Mouse (Mus musculus): ENCODE results near the gene Fsd1l. TPM values are rescaled to one million over a fixed set of nuclear protein-coding genes. Genes with fewer than 3 reads are reported as not detected.

The Fsd1l gene
- polyA plus RNA-seq, 1 experiment: 7.5 TPM

DNA sequence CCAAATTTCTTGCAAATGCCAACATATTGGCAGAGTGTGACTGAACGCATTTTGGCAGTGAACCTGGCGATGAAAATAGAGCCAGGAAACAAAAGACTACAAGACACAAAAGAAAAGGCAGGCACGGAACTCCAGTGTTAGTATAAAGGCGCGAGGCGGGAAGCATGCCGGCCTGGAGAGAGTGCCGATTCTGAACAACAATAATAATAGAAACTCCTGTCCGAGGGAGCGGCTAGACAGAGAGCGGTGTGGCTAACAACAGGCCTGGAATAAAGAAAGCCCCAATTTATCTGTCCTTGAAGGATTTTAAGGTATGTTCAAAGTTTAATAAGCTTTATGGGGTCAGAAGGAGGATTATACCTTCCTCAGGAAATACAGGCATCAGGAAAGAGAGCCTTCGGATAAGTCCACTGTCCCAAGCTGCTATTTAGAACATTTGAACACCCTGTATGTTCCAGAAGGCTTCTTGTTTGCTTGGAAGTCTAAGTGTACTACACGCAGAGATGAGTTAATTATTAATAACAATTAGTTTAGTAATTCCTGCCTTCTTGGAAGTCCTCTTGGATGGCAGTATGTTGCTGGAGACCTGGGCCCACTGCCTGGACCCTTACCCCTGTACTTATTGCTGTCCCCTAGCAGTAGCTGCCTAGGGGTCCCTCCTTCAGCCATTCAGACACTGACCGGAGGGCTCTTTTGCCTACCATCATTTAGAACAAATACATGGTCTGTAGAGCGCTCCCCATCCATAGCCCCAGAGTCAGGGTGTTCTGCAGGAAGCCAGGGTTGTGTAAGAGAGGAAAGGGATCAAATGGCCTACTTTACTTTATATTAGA is 35.0 kb upstream of the Fsd1l start:
- H3K36me3 ChIP-seq (ENCODE audit: control insufficient read depth, insufficient read depth, low read length, poor library complexity, severe bottlenecking): no peaks in the 10 kb centered on the region
- H3K9me3 ChIP-seq (replicated peaks; ENCODE audit: control insufficient read depth, insufficient read depth, low read length, poor library complexity, severe bottlenecking): no peaks in the 10 kb centered on the region
- TF ChIP-seq CTCF (IDR thresholded peaks at IDR 0.05; ENCODE audit: low read depth, low read length) (no peak), POLR2A (IDR thresholded peaks at IDR 0.05; ENCODE audit: insufficient read depth, low read length) (no peak), EP300 (IDR thresholded peaks at IDR 0.05; ENCODE audit: insufficient read depth, low read depth, low read length) (no peak)
- no peak overlapping the region for H3K4me3 ChIP-seq (ENCODE audit: low read depth, low read length)
- no peaks in the 10 kb centered on the region for H3K4me1 ChIP-seq (ENCODE audit: control insufficient read depth, insufficient read depth, low read length)
- H3K27me3 ChIP-seq (ENCODE audit: control insufficient read depth, insufficient read depth, low read length, poor library complexity, severe bottlenecking): no peaks in the 10 kb centered on the region; the same call in 1 of the 2 replicates
- no peak overlapping the region for H3K27ac ChIP-seq (ENCODE audit: insufficient read depth, low read length)
- no peak overlapping the region for H3K9ac ChIP-seq (ENCODE audit: low read depth, poor library complexity, severe bottlenecking)

DNA sequence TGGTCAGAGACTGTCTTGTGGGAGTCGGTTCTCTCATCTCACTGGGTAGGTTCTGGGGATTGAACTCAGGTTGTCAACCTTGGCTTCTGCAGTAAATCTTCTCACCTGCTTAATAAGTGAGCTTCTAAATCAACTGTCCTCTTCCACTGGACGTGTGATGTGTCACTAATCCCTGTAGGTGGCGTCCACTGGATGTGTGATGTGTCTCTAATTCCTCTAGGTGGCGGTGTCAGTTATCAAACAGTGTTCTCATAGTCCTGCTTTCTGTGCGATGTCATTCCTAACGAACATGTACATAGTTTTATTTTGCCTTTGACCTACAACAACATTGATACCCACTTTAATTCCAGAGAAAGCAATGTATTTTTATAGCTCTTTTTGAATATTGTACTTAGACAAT is 30.8 kb upstream of the Fsd1l start:
- H3K36me3 ChIP-seq (ENCODE audit: control insufficient read depth, insufficient read depth, low read length, poor library complexity, severe bottlenecking): no peaks in the 10 kb centered on the region
- H3K9ac ChIP-seq (ENCODE audit: low read depth, poor library complexity, severe bottlenecking): no peak overlapping the region
- no peak overlapping the region for H3K4me3 ChIP-seq (ENCODE audit: low read depth, low read length)
- H3K27ac ChIP-seq (ENCODE audit: insufficient read depth, low read length): no peak overlapping the region
- no peaks in the 10 kb centered on the region; the same call in 1 of the 2 replicates for H3K27me3 ChIP-seq (ENCODE audit: control insufficient read depth, insufficient read depth, low read length, poor library complexity, severe bottlenecking)
- no peaks in the 10 kb centered on the region for H3K4me1 ChIP-seq (ENCODE audit: control insufficient read depth, insufficient read depth, low read length)
- no peaks in the 10 kb centered on the region for H3K9me3 ChIP-seq (replicated peaks; ENCODE audit: control insufficient read depth, insufficient read depth, low read length, poor library complexity, severe bottlenecking)
- no peak for TF ChIP-seq POLR2A (IDR thresholded peaks at IDR 0.05; ENCODE audit: insufficient read depth, low read length)
- TF ChIP-seq CTCF (IDR thresholded peaks at IDR 0.05; ENCODE audit: low read depth, low read length): peak; percentile 43

DNA sequence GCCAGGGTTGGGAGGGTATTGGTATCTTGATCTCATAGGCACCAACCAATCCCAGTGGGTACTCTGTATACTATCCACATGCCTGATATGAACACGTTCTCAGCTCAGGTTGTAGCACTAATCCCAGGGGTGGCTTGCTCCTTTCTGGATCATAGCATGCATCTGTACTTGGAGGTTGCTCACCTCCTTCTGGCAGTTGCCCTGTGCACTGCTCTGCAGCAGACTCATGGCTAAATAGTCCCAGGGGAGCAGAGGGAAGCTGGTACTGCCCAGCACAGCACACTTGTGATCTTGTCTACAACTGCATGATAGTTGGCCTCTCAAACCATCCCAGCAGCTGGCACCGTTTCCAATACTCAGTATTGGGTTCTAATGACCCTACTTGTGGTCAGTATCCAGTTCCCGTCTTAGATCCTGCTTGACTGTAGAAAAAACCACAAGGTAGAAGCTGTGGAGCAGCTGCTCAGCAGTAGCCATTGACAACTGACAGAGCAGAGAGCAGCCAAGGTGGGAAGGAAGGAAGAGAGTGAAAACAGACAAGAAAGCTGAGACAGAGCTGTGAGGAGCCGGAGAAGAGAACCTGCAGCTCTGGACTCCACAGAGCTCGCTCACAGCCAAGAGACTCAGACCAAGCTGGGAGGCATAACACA is 16.6 kb upstream of the Fsd1l start:
- Histone ChIP-seq H3K27ac (ENCODE audit: insufficient read depth, low read length) (no peak overlapping the region), H3K9ac (ENCODE audit: low read depth, poor library complexity, severe bottlenecking) (no peak overlapping the region), H3K27me3 (ENCODE audit: control insufficient read depth, insufficient read depth, low read length, poor library complexity, severe bottlenecking) (no peaks in the 10 kb centered on the region), H3K4me3 (ENCODE audit: low read depth, low read length) (no peak overlapping the region), H3K36me3 (ENCODE audit: control insufficient read depth, insufficient read depth, low read length, poor library complexity, severe bottlenecking) (no peaks in the 10 kb centered on the region), H3K4me1 (ENCODE audit: control insufficient read depth, insufficient read depth, low read length) (peaks cover 1% of the 10 kb centered on the region), H3K9me3 (replicated peaks; ENCODE audit: control insufficient read depth, insufficient read depth, low read length, poor library complexity, severe bottlenecking) (no peaks in the 10 kb centered on the region)
- no peak for TF ChIP-seq EP300 (IDR thresholded peaks at IDR 0.05; ENCODE audit: insufficient read depth, low read depth, low read length)
- no peak for TF ChIP-seq POLR2A (IDR thresholded peaks at IDR 0.05; ENCODE audit: insufficient read depth, low read length)
- TF ChIP-seq CTCF (IDR thresholded peaks at IDR 0.05; ENCODE audit: low read depth, low read length): no peak

DNA sequence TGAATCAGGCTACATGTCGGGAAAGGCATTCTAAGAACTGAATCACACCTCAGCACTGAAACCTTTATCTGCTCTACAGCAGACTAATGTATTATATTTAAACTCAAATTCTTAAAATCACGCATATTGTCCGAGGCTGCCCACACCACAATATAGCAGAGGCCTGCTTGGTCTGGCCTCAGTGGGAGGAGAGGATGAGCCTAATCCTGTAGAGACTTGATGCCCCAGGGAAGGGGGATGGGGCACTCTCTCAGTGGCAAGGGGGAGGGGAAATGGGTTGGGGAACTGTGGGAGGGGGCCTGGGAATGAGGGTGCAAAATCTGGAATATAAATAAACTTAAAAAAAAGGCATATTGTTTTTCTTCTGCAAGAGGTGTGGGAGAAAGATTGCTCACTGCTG is 13.3 kb upstream of the Fsd1l start:
- no peaks in the 10 kb centered on the region for H3K27me3 ChIP-seq (ENCODE audit: control insufficient read depth, insufficient read depth, low read length, poor library complexity, severe bottlenecking)
- no peak for TF ChIP-seq EP300 (IDR thresholded peaks at IDR 0.05; ENCODE audit: insufficient read depth, low read depth, low read length)
- TF ChIP-seq CTCF (IDR thresholded peaks at IDR 0.05; ENCODE audit: low read depth, low read length): no peak
- TF ChIP-seq POLR2A (IDR thresholded peaks at IDR 0.05; ENCODE audit: insufficient read depth, low read length): no peak
- H3K27ac ChIP-seq (ENCODE audit: insufficient read depth, low read length): no peak overlapping the region
- H3K4me1 ChIP-seq (ENCODE audit: control insufficient read depth, insufficient read depth, low read length): peaks cover 1% of the 10 kb centered on the region
- no peaks in the 10 kb centered on the region for H3K36me3 ChIP-seq (ENCODE audit: control insufficient read depth, insufficient read depth, low read length, poor library complexity, severe bottlenecking)
- H3K4me3 ChIP-seq (ENCODE audit: low read depth, low read length): no peak overlapping the region
- no peaks in the 10 kb centered on the region for H3K9me3 ChIP-seq (replicated peaks; ENCODE audit: control insufficient read depth, insufficient read depth, low read length, poor library complexity, severe bottlenecking)
- H3K9ac ChIP-seq (ENCODE audit: low read depth, poor library complexity, severe bottlenecking): no peak overlapping the region

DNA sequence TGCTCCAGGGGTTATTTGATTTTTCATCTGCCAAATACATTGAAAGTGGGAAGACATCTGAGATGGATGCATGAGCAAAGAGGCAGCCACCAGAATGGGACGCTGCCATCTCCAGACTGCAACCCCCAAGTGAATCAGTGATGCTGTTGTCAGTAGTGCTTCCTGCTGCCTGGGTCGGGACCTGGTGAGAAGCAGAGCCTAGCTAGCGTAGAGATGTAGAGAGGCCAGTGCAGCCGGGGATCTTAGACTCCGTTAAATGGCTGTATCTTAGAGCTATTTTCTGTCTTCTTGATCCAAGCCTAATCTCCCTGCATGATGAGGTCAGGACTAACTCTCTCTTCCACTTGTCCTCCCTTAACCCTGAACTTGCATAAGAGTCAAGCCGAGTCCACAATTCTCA is 11.2 kb upstream of the Fsd1l start:
- H3K4me3 ChIP-seq (ENCODE audit: low read depth, low read length): no peak overlapping the region
- no peaks in the 10 kb centered on the region for H3K27me3 ChIP-seq (ENCODE audit: control insufficient read depth, insufficient read depth, low read length, poor library complexity, severe bottlenecking)
- no peak overlapping the region for H3K27ac ChIP-seq (ENCODE audit: insufficient read depth, low read length)
- H3K4me1 ChIP-seq (ENCODE audit: control insufficient read depth, insufficient read depth, low read length): peaks cover 1% of the 10 kb centered on the region
- no peaks in the 10 kb centered on the region for H3K9me3 ChIP-seq (replicated peaks; ENCODE audit: control insufficient read depth, insufficient read depth, low read length, poor library complexity, severe bottlenecking)
- no peak overlapping the region for H3K9ac ChIP-seq (ENCODE audit: low read depth, poor library complexity, severe bottlenecking)
- no peak for TF ChIP-seq POLR2A (IDR thresholded peaks at IDR 0.05; ENCODE audit: insufficient read depth, low read length)
- TF ChIP-seq EP300 (IDR thresholded peaks at IDR 0.05; ENCODE audit: insufficient read depth, low read depth, low read length): no peak
- no peak for TF ChIP-seq CTCF (IDR thresholded peaks at IDR 0.05; ENCODE audit: low read depth, low read length)
- H3K36me3 ChIP-seq (ENCODE audit: control insufficient read depth, insufficient read depth, low read length, poor library complexity, severe bottlenecking): no peaks in the 10 kb centered on the region

DNA sequence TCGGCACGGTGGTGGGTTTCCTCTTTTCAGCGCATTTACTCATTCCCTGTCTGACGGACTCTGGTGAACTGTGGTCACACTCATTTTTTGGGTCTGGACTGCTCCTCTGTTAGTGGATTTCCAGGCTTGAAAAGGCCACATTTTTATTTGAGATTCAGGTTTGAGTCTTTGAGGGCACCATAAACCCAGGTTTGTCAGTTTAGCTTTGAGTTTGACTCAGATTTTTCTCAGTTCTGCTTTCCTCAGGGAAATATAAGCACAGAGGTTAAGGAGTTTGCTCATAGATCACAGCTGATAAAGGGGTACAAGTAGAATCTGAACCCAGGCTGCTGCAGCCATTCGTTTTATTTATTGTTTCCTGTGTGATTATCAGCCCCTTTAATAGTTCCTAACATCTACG is 10.2 kb upstream of the Fsd1l start:
- Histone ChIP-seq H3K4me1 (ENCODE audit: control insufficient read depth, insufficient read depth, low read length) (peaks cover 1% of the 10 kb centered on the region), H3K9ac (ENCODE audit: low read depth, poor library complexity, severe bottlenecking) (no peak overlapping the region), H3K9me3 (replicated peaks; ENCODE audit: control insufficient read depth, insufficient read depth, low read length, poor library complexity, severe bottlenecking) (no peaks in the 10 kb centered on the region), H3K27me3 (ENCODE audit: control insufficient read depth, insufficient read depth, low read length, poor library complexity, severe bottlenecking) (no peaks in the 10 kb centered on the region), H3K36me3 (ENCODE audit: control insufficient read depth, insufficient read depth, low read length, poor library complexity, severe bottlenecking) (no peaks in the 10 kb centered on the region), H3K4me3 (ENCODE audit: low read depth, low read length) (no peak overlapping the region), H3K27ac (ENCODE audit: insufficient read depth, low read length) (no peak overlapping the region)
- TF ChIP-seq POLR2A (IDR thresholded peaks at IDR 0.05; ENCODE audit: insufficient read depth, low read length) (no peak), EP300 (IDR thresholded peaks at IDR 0.05; ENCODE audit: insufficient read depth, low read depth, low read length) (no peak), CTCF (IDR thresholded peaks at IDR 0.05; ENCODE audit: low read depth, low read length) (no peak)
